Mouse (Mus musculus): ENCODE measurements at regions not wholly inside any gene's neighbourhood (a gene's known extent, or its start where the extent isn't known, plus 50 kb on each side); places are given as distances from the start of the nearest gene placed in this dataset.

GRCm38 (mm10) chr2:61527127-61527526 lies 51.3 kb upstream of the Tank start:
- no peak for DNase-seq (ENCODE audit: inconsistent ontology term)

- no peak for DNase-seq (ENCODE audit: inconsistent ontology term)
These were observed 54.2 kb upstream of the Tank start for GRCm38 (mm10) chr2:61524060-61524734.

- no peak for DNase-seq (ENCODE audit: inconsistent ontology term)
These were observed 63.8 kb upstream of the Tank start for GRCm38 (mm10) chr2:61514445-61515123.

GRCm38 (mm10) chr2:61513787-61514444 lies 64.5 kb upstream of the Tank start:
- DNase-seq (ENCODE audit: inconsistent ontology term) = no peak

- no peak for DNase-seq (ENCODE audit: inconsistent ontology term)
These were observed 74.8 kb upstream of the Tank start for GRCm38 (mm10) chr2:61503594-61503993.

- no peak for DNase-seq (ENCODE audit: inconsistent ontology term)
These were observed 76.5 kb upstream of the Tank start for GRCm38 (mm10) chr2:61501922-61502321.

GRCm38 (mm10) chr2:61499266-61499665 lies 79.1 kb upstream of the Tank start:
- DNase-seq (ENCODE audit: inconsistent ontology term) = no peak

- DNase-seq (ENCODE audit: inconsistent ontology term) = no peak
These were observed 80.5 kb upstream of the Tank start for GRCm38 (mm10) chr2:61497930-61498329.

GRCm38 (mm10) chr2:61496968-61497367 lies 81.4 kb upstream of the Tank start:
- DNase-seq (ENCODE audit: inconsistent ontology term) = no peak

GRCm38 (mm10) chr2:61493918-61494712 lies 84.3 kb upstream of the Tank start:
- DNase-seq (ENCODE audit: inconsistent ontology term) = peak; percentile 58

GRCm38 (mm10) chr2:61492043-61492743 lies 86.2 kb upstream of the Tank start:
- DNase-seq (ENCODE audit: inconsistent ontology term) = no peak

GRCm38 (mm10) chr2:61490436-61491109 lies 87.8 kb upstream of the Tank start:
- no peak for DNase-seq (ENCODE audit: inconsistent ontology term)

- DNase-seq (ENCODE audit: inconsistent ontology term) = no peak
These were observed 88.6 kb upstream of the Tank start for GRCm38 (mm10) chr2:61489762-61490161.

- no peak for DNase-seq (ENCODE audit: inconsistent ontology term)
These were observed 94.6 kb upstream of the Tank start for GRCm38 (mm10) chr2:61483820-61484219.

- DNase-seq (ENCODE audit: inconsistent ontology term) = peak; percentile 15
These were observed 101.7 kb upstream of the Tank start for GRCm38 (mm10) chr2:61476648-61477047.

GRCm38 (mm10) chr2:61474626-61475025 lies 103.8 kb upstream of the Tank start:
- no peak for DNase-seq (ENCODE audit: inconsistent ontology term)

GRCm38 (mm10) chr2:61470521-61470920 lies 107.9 kb upstream of the Tank start:
- no peak for DNase-seq (ENCODE audit: inconsistent ontology term)

- DNase-seq (ENCODE audit: inconsistent ontology term) = no peak
These were observed 108.3 kb upstream of the Tank start for GRCm38 (mm10) chr2:61470064-61470463.

GRCm38 (mm10) chr2:61455902-61456301 lies 122.5 kb upstream of the Tank start:
- DNase-seq (ENCODE audit: inconsistent ontology term) = peak; percentile 16

GRCm38 (mm10) chr2:61454729-61455128 lies 123.7 kb upstream of the Tank start:
- no peak for DNase-seq (ENCODE audit: inconsistent ontology term)

GRCm38 (mm10) chr2:61454311-61454728 lies 124.1 kb upstream of the Tank start:
- DNase-seq (ENCODE audit: inconsistent ontology term) = peak; percentile 80
